Mouse (Mus musculus) limb, embryonic 11.5 days (tissue): Measurements from ENCODE around the gene March8. TPM values are rescaled to one million over a fixed set of nuclear protein-coding genes. Genes with fewer than 3 reads are reported as not detected.
A peak's percentile ranks its signal among the peaks of the same experiment; 100 is the strongest.

Experiments used
- ATAC-seq: fragments of 200-750 bp; cut with Nextera tagmentation; 2 replicates; pipeline ENCODE4 v1.8.0; 2017; ENCODE audit warnings: low read depth; ENCODE audit not compliant: insufficient number of reproducible peaks, low FRiP score, low TSS enrichment
- DNase-seq: peaks from one replicate; pipeline ENCODE4 v3.0.0-alpha.2; 2015; ENCODE audit warnings: low spot score
- H3K27ac ChIP-seq: fragments of 300-500 bp; sonication (generic); replicated peaks from 2 replicates; pipeline ENCODE4 v1.5.1; 2014; ENCODE audit warnings: low read depth, mild to moderate bottlenecking, low read length
- H3K27me3 ChIP-seq: fragments of 300-500 bp; sonication (generic); 2 replicates; pipeline ENCODE4 v1.6.1; 2014; ENCODE audit warnings: mild to moderate bottlenecking, low read length, mixed read lengths; ENCODE audit not compliant: control insufficient read depth, insufficient read depth
- H3K36me3 ChIP-seq: fragments of 300-500 bp; sonication (generic); 2 replicates; pipeline ENCODE4 v1.6.1; 2014; ENCODE audit warnings: mild to moderate bottlenecking, low read length, moderate library complexity, mixed read lengths; ENCODE audit not compliant: control insufficient read depth, insufficient read depth
- H3K4me1 ChIP-seq: fragments of 300-500 bp; sonication (generic); 2 replicates; pipeline ENCODE4 v1.6.1; 2014; ENCODE audit warnings: low read length, mixed read lengths; ENCODE audit not compliant: control insufficient read depth, insufficient read depth
- H3K4me2 ChIP-seq: fragments of 300-500 bp; sonication (generic); 2 replicates; pipeline ENCODE4 v1.6.1; 2014; ENCODE audit warnings: low read depth, mild to moderate bottlenecking, moderate library complexity; ENCODE audit not compliant: severe bottlenecking
- H3K4me3 ChIP-seq: fragments of 300-500 bp; sonication (generic); 2 replicates; pipeline ENCODE4 v1.5.1; 2014; ENCODE audit warnings: low read depth, low read length
- H3K9ac ChIP-seq: fragments of 300-500 bp; sonication (generic); 2 replicates; pipeline ENCODE4 v1.6.1; 2014; ENCODE audit warnings: mild to moderate bottlenecking, low read length
- H3K9me3 ChIP-seq: fragments of 300-500 bp; sonication (generic); 2 replicates; pipeline ENCODE4 v1.6.1; 2016; ENCODE audit warnings: low read length; ENCODE audit not compliant: control insufficient read depth
- WGBS: fragments of 180-500 bp; shearing (Covaris S2); extraction: QIAGEN DNeasy Blood & Tissue Kit; methylation state at CpG from one replicate; pipeline ENCODE4 v1.1.7; 2014; 5-methylcytosine and 5-hydroxymethylcytosine counted together
- polyA plus RNA-seq: library from polyadenylated mRNA; unstranded; fragments of >200 nt; fragmentation: Nextera tagmentation; extraction: Ambion mirVana; gene quantifications from 2 replicates; pipeline ENCODE4 v1.2.1, GENCODE M21; 2014

The March8 gene
- 17.0 and 19.0 TPM in 2 replicates for polyA plus RNA-seq

GRCm38 (mm10) chr6:116337835-116338501 is at the start of gene March8:
Gene March8, plus strand, starts transcription at chr6:116338024.
- no peaks in the 10 kb centered on the region for H3K27me3 ChIP-seq
- H3K36me3 ChIP-seq, result no peaks in the 10 kb centered on the region; the same call in 1 of the 2 replicates
- H3K4me3 ChIP-seq, result peak within 1 kb of the TSS; percentile 88
- H3K9me3 ChIP-seq, result no peaks in the 10 kb centered on the region
- H3K9ac ChIP-seq, result peak within 1 kb of the TSS; percentile 83
- ATAC-seq (peak; percentile 97), DNase-seq (peak; percentile 94)
- peak within 1 kb of the TSS; percentile 54 for H3K4me2 ChIP-seq
- WGBS, result 0% methylated on average over 67 of the region's 75 CpGs
- H3K27ac ChIP-seq, result no peak within 1 kb of the TSS
- no peaks in the 10 kb centered on the region for H3K4me1 ChIP-seq

GRCm38 (mm10) chr6:116311411-116311810 is 26.4 kb upstream of the March8 start:
- Histone ChIP-seq H3K27ac (no peak overlapping the region), H3K9ac (no peak overlapping the region), H3K4me2 (no peak overlapping the region), H3K4me3 (no peak overlapping the region), H3K36me3 (no peaks in the 10 kb centered on the region), H3K9me3 (no peaks in the 10 kb centered on the region), H3K4me1 (no peaks in the 10 kb centered on the region), H3K27me3 (no peaks in the 10 kb centered on the region)
- 90% methylated on average over 2 of the region's 2 CpGs for WGBS
- ATAC-seq (no peak), DNase-seq (no peak)

- ATAC-seq (no peak), DNase-seq (no peak)
- Histone ChIP-seq H3K4me1 (no peaks in the 10 kb centered on the region), H3K4me2 (no peak overlapping the region), H3K36me3 (no peaks in the 10 kb centered on the region), H3K27ac (no peak overlapping the region), H3K9me3 (no peaks in the 10 kb centered on the region), H3K9ac (no peak overlapping the region), H3K4me3 (no peak overlapping the region), H3K27me3 (no peaks in the 10 kb centered on the region)
- 83% methylated on average over 3 of the region's 3 CpGs for WGBS
Measured at GRCm38 (mm10) chr6:116319259-116319658, 18.6 kb upstream of the March8 start.

- Histone ChIP-seq H3K27ac (no peak overlapping the region), H3K9ac (no peak overlapping the region), H3K4me3 (no peak overlapping the region), H3K4me2 (no peak overlapping the region), H3K36me3 (no peaks in the 10 kb centered on the region), H3K27me3 (no peaks in the 10 kb centered on the region), H3K4me1 (no peaks in the 10 kb centered on the region), H3K9me3 (no peaks in the 10 kb centered on the region)
- DNase-seq (no peak), ATAC-seq (no peak)
- 86% methylated on average over 3 of the region's 3 CpGs for WGBS
Measured at GRCm38 (mm10) chr6:116326641-116327040, 11.2 kb upstream of the March8 start.

GRCm38 (mm10) chr6:116331396-116331795 is 6.4 kb upstream of the March8 start:
- no peaks in the 10 kb centered on the region for H3K4me1 ChIP-seq
- no peaks in the 10 kb centered on the region for H3K27me3 ChIP-seq
- 95% methylated on average over 2 of the region's 2 CpGs for WGBS
- no peak for ATAC-seq
- H3K9me3 ChIP-seq, result no peaks in the 10 kb centered on the region
- no peak for DNase-seq
- no peak overlapping the region for H3K27ac ChIP-seq
- H3K9ac ChIP-seq, result no peak overlapping the region
- no peaks in the 10 kb centered on the region for H3K36me3 ChIP-seq
- no peak overlapping the region for H3K4me3 ChIP-seq
- H3K4me2 ChIP-seq, result no peak overlapping the region

- Histone ChIP-seq H3K4me3 (peak overlapping the region; percentile 88), H3K4me1 (no peaks in the 10 kb centered on the region), H3K9me3 (no peaks in the 10 kb centered on the region), H3K4me2 (peak overlapping the region; percentile 54), H3K36me3 (no peaks in the 10 kb centered on the region; the same call in 1 of the 2 replicates), H3K27ac (no peak overlapping the region), H3K27me3 (no peaks in the 10 kb centered on the region), H3K9ac (peak overlapping the region; percentile 83)
- 4% methylated on average over 7 of the region's 7 CpGs for WGBS
- no peak for DNase-seq
- peak; percentile 45 for ATAC-seq
Measured at GRCm38 (mm10) chr6:116337466-116337834, 374 bp upstream of the March8 start.

GRCm38 (mm10) chr6:116338520-116338919 is 696 bp downstream of the March8 start:
- H3K27ac ChIP-seq, result no peak overlapping the region

GRCm38 (mm10) chr6:116339088-116339487 is 1.3 kb downstream of the March8 start:
- Histone ChIP-seq H3K27ac (no peak overlapping the region), H3K27me3 (no peaks in the 10 kb centered on the region), H3K4me1 (no peaks in the 10 kb centered on the region), H3K9me3 (no peaks in the 10 kb centered on the region), H3K9ac (no peak overlapping the region), H3K4me3 (no peak overlapping the region), H3K4me2 (no peak overlapping the region), H3K36me3 (no peaks in the 10 kb centered on the region; the same call in 1 of the 2 replicates)
- ATAC-seq (no peak), DNase-seq (no peak)
- 91% methylated on average over 5 of the region's 5 CpGs for WGBS

More at GRCm38 (mm10) chr6:116338520-116338919, 696 bp downstream of the March8 start:
- Histone ChIP-seq H3K27me3 (no peaks in the 10 kb centered on the region), H3K4me2 (peak overlapping the region; percentile 54), H3K9ac (peak overlapping the region; percentile 83), H3K4me1 (no peaks in the 10 kb centered on the region), H3K36me3 (no peaks in the 10 kb centered on the region; the same call in 1 of the 2 replicates), H3K9me3 (no peaks in the 10 kb centered on the region), H3K4me3 (peak overlapping the region; percentile 88)
- DNase-seq (no peak), ATAC-seq (no peak)
- 10% methylated on average over 8 of the region's 8 CpGs for WGBS
